Mouse (Mus musculus): ENCODE data around the gene Calhm2.

DNA sequence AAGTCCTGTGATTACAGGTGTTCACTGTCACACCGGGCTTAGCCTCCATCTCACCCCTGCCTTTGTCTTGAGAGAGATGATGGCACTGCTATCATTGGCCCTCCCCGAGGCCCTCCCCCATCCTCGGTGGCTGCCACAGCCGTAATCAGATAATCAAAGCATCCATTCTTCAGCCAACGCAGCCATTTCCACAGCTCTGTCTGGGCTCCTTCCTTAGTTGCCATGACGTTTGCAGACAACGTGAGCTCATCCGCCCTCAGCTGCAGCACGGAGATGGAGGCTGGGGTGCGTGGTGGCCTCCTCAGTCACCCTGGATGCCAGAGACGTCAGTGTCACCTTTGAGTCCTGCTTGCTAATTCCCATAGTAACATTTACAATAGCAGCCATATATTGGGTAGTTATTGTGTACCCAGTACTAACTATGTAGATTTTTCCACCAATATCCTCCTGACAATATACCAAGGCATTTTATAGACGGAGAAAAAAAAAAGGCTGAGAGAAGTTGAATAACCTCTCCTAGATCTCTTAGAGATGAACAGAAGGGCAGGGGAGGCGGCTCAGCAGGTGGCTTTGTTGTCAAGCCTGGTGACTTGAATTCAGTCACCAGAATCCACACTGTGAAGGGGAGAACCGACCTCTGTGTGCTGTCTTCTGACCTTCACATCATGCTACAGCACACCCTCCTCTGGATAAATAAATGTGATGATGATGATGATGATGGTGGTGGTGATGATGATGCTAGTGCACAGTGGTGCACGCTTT, 48.6 kb upstream of the Calhm2 start:
- no peak for TF ChIP-seq POLR2A (IDR thresholded peaks at IDR 0.05; ENCODE audit: insufficient read length, low read depth)
- TF ChIP-seq TCF12 (IDR thresholded peaks at IDR 0.05; ENCODE audit: insufficient read depth, poor library complexity, severe bottlenecking) = no peak
- no peak for TF ChIP-seq USF1 (IDR thresholded peaks at IDR 0.05; ENCODE audit: low read depth)
- TF ChIP-seq MYOG (IDR thresholded peaks at IDR 0.05; ENCODE audit: control insufficient read depth in 1 of 3, insufficient read depth in 1 of 3, insufficient read length in 2 of 3, low read depth in 2 of 3) = no peak
- no peak for TF ChIP-seq MAX (IDR thresholded peaks at IDR 0.05; ENCODE audit: low read depth)
